Mouse (Mus musculus) myocyte (in vitro differentiated cells): Measurements from ENCODE around the gene Col4a1.

Experiments used
- MAX ChIP-seq: IDR thresholded peaks from one replicate; pipeline ENCODE4 v1.6.1; 2011; ENCODE audit warnings: low read depth, mild to moderate bottlenecking, control low read depth
- MYOD1 ChIP-seq, 3 experiments: IDR thresholded peaks; one replicate each; pipeline ENCODE4 v1.6.1; 2011; ENCODE audit warnings: control low read depth in 2 of 3, low read depth in 2 of 3, mild to moderate bottlenecking in 2 of 3, moderate library complexity in 1 of 3; ENCODE audit not compliant: insufficient read length in 2 of 3, control insufficient read depth in 1 of 3
- POLR2A ChIP-seq: IDR thresholded peaks from one replicate; pipeline ENCODE4 v1.6.1; 2011; ENCODE audit warnings: low read depth, mild to moderate bottlenecking, control low read depth, moderate library complexity; ENCODE audit not compliant: insufficient read length
- USF1 ChIP-seq: IDR thresholded peaks from one replicate; pipeline ENCODE4 v1.6.1; 2011; ENCODE audit warnings: low read depth, mild to moderate bottlenecking, control low read depth, moderate library complexity

GRCm38 (mm10) chr8:11254510-11254909 lies 58.1 kb downstream of the Col4a1 start:
- TF ChIP-seq MYOD1 (IDR thresholded peaks at IDR 0.05; ENCODE audit: control insufficient read depth in 1 of 3, insufficient read length in 2 of 3, low read depth in 2 of 3) (no peak), USF1 (no peak), POLR2A (no peak), MAX (no peak)
